Mouse (Mus musculus): ENCODE data around the gene Ddx52. TPM values are rescaled to one million over a fixed set of nuclear protein-coding genes. Genes with fewer than 3 reads are reported as not detected.
A peak's percentile ranks its signal among the peaks of the same experiment; 100 is the strongest.

Gene Ddx52
- polyA plus RNA-seq, 1 experiment: 7.2 TPM

DNA sequence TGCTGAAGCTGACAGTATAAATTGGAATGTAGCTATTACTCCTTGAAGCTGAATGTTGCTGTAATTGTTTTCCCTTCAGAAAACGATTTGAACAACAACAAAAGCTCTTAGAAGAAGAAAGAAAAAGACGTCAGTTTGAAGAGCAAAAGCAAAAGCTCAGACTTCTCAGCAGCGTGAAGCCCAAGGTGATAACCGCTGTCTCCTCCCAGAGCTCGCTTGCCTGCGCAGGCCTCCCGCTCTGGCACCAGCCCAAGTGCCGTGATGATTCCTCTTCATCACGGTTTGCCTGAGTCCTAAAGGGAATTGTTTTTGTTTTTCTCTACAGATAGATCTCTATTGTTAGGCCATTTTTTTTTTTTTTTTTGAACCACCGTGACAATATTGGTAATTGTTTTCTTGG lies 39.5 kb downstream of the Ddx52 start:
- Histone ChIP-seq H3K27me3 (replicated peaks; ENCODE audit: control insufficient read depth, insufficient read depth, low read length) (no peaks in the 10 kb centered on the region), H3K4me1 (ENCODE audit: control insufficient read depth, insufficient read depth, low read length) (no peaks in the 10 kb centered on the region), H3K4me3 (ENCODE audit: insufficient read depth, low read depth, low read length) (no peak overlapping the region), H3K27ac (ENCODE audit: insufficient read depth, low read depth, low read length) (no peak overlapping the region), H3K36me3 (ENCODE audit: control insufficient read depth, insufficient read depth, low read length) (peaks cover 11% of the 10 kb centered on the region)
- 84% methylated on average over 10 of the region's 10 CpGs for WGBS
- TF ChIP-seq POLR2A (IDR thresholded peaks at IDR 0.05; ENCODE audit: low read depth, low read length) (no peak), CTCF (conservative IDR thresholded peaks at IDR 0.05; ENCODE audit: insufficient read depth, insufficient read length, low read depth, low read length) (no peak)
- DNase-seq: no peak

DNA sequence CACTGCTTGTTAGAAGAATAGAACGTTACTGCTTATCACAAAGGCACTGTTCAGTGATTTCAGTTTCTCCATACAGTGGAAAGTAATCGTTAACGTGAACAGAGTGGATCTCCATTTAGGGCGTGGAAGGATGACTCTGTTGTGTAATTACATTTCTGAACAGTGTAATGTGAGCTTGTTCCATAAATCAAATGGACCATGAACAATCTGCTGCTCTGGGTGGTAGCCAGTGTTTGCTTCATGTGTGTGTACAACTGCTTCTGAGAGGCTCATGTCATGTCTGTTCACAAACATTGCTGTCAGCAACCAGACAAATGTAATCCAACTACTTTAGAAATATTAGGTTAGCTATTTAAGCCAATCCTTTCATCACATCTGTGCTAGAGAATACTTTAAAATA lies 49.8 kb downstream of the Ddx52 start:
- Histone ChIP-seq H3K27ac (ENCODE audit: insufficient read depth, low read depth, low read length) (no peak overlapping the region), H3K36me3 (ENCODE audit: control insufficient read depth, insufficient read depth, low read length) (peaks cover 9% of the 10 kb centered on the region), H3K4me3 (ENCODE audit: insufficient read depth, low read depth, low read length) (no peak overlapping the region), H3K27me3 (replicated peaks; ENCODE audit: control insufficient read depth, insufficient read depth, low read length) (no peaks in the 10 kb centered on the region), H3K4me1 (ENCODE audit: control insufficient read depth, insufficient read depth, low read length) (no peaks in the 10 kb centered on the region)
- WGBS: 59% methylated on average over 4 of the region's 4 CpGs
- no peak for DNase-seq
- TF ChIP-seq POLR2A (IDR thresholded peaks at IDR 0.05; ENCODE audit: low read depth, low read length): no peak
- TF ChIP-seq CTCF (conservative IDR thresholded peaks at IDR 0.05; ENCODE audit: insufficient read depth, insufficient read length, low read depth, low read length): no peak

DNA sequence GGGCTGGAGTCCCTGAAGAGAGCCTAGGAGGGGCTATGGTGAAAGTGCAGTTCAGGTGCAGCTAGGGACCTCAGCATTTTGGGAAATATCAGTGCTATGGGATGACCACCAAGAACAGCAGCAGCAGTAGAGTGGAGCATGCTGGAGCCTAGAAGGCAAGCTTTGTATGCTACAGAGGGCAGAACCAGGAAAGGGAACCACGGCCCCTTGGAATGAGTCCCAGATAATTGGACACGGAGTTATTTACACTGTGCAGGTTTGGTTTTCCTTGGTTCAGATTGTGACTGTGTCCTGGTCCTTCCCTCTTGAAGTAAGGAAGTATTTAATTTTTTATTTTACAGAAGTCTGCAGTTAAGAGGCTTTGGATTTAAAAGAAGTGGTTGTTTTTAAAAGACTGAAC lies 51.6 kb downstream of the Ddx52 start:
- peak; percentile 63 for DNase-seq
- Histone ChIP-seq H3K4me1 (ENCODE audit: control insufficient read depth, insufficient read depth, low read length) (no peaks in the 10 kb centered on the region), H3K27me3 (replicated peaks; ENCODE audit: control insufficient read depth, insufficient read depth, low read length) (no peaks in the 10 kb centered on the region), H3K27ac (ENCODE audit: insufficient read depth, low read depth, low read length) (no peak overlapping the region), H3K36me3 (ENCODE audit: control insufficient read depth, insufficient read depth, low read length) (peaks cover 11% of the 10 kb centered on the region), H3K4me3 (ENCODE audit: insufficient read depth, low read depth, low read length) (no peak overlapping the region)
- 28% methylated on average over 2 of the region's 2 CpGs for WGBS
- TF ChIP-seq CTCF (conservative IDR thresholded peaks at IDR 0.05; ENCODE audit: insufficient read depth, insufficient read length, low read depth, low read length): no peak
- TF ChIP-seq POLR2A (IDR thresholded peaks at IDR 0.05; ENCODE audit: low read depth, low read length): no peak

DNA sequence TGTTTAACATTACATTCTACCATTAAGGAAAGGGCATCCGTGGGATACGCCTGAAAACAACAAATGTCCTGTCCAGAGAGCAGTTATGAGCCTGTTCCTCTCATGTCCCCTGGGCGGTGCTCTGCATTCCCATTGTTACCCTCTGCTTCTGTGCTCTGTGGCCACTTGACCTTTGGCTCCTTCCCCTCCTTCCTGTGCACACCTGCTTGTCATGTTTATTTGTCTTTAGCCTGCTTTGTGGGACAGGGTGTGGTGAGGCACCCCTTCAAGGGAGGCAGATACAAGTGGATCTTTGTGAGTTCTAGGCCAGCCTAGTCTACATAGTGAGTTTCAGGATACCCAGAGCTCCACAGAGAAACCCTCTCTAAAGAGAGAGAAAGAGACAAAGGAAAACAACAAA lies 52.6 kb downstream of the Ddx52 start:
- H3K4me1 ChIP-seq (ENCODE audit: control insufficient read depth, insufficient read depth, low read length): no peaks in the 10 kb centered on the region
- H3K27ac ChIP-seq (ENCODE audit: insufficient read depth, low read depth, low read length): no peak overlapping the region
- H3K27me3 ChIP-seq (replicated peaks; ENCODE audit: control insufficient read depth, insufficient read depth, low read length): no peaks in the 10 kb centered on the region
- 78% methylated on average over 3 of the region's 3 CpGs for WGBS
- TF ChIP-seq CTCF (conservative IDR thresholded peaks at IDR 0.05; ENCODE audit: insufficient read depth, insufficient read length, low read depth, low read length): no peak
- TF ChIP-seq POLR2A (IDR thresholded peaks at IDR 0.05; ENCODE audit: low read depth, low read length): no peak
- DNase-seq: no peak
- peaks cover 12% of the 10 kb centered on the region for H3K36me3 ChIP-seq (ENCODE audit: control insufficient read depth, insufficient read depth, low read length)
- no peak overlapping the region for H3K4me3 ChIP-seq (ENCODE audit: insufficient read depth, low read depth, low read length)

DNA sequence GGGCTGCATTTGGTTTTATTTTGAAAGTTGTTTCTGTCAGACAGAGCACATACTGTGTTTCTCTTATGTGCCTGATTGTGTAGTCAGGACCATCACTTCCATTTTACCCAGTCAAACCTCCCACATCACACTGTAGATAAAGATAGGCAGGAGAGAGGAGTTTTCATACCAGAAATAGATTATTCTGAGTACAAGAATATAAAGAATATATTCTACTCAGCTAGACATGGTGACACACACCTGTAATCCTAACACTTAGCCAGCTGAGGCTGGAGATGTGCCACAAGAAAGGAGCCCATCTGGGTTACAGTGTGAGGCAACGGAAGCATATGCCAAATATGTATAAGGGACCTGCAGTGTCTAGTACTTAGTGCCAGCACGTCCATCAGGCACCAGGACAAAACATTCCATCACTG lies 53.7 kb downstream of the Ddx52 start:
- H3K36me3 ChIP-seq (ENCODE audit: control insufficient read depth, insufficient read depth, low read length): peaks cover 16% of the 10 kb centered on the region
- TF ChIP-seq POLR2A (IDR thresholded peaks at IDR 0.05; ENCODE audit: low read depth, low read length) (no peak), CTCF (conservative IDR thresholded peaks at IDR 0.05; ENCODE audit: insufficient read depth, insufficient read length, low read depth, low read length) (no peak)
- no peak for DNase-seq
- H3K4me3 ChIP-seq (ENCODE audit: insufficient read depth, low read depth, low read length): no peak overlapping the region
- H3K4me1 ChIP-seq (ENCODE audit: control insufficient read depth, insufficient read depth, low read length): no peaks in the 10 kb centered on the region
- no peak overlapping the region for H3K27ac ChIP-seq (ENCODE audit: insufficient read depth, low read depth, low read length)
- 95% methylated on average over 2 of the region's 2 CpGs for WGBS
- no peaks in the 10 kb centered on the region for H3K27me3 ChIP-seq (replicated peaks; ENCODE audit: control insufficient read depth, insufficient read depth, low read length)

- H3K27me3 ChIP-seq (replicated peaks; ENCODE audit: control insufficient read depth, insufficient read depth, low read length): no peaks in the 10 kb centered on the region
- H3K4me1 ChIP-seq (ENCODE audit: control insufficient read depth, insufficient read depth, low read length): no peaks in the 10 kb centered on the region
- H3K36me3 ChIP-seq (ENCODE audit: control insufficient read depth, insufficient read depth, low read length): peaks cover 13% of the 10 kb centered on the region
- no peak overlapping the region for H3K4me3 ChIP-seq (ENCODE audit: insufficient read depth, low read depth, low read length)
- H3K27ac ChIP-seq (ENCODE audit: insufficient read depth, low read depth, low read length): no peak overlapping the region
- no peak for DNase-seq
- TF ChIP-seq POLR2A (IDR thresholded peaks at IDR 0.05; ENCODE audit: low read depth, low read length): no peak
- no peak for TF ChIP-seq CTCF (conservative IDR thresholded peaks at IDR 0.05; ENCODE audit: insufficient read depth, insufficient read length, low read depth, low read length)
- 92% methylated on average over 5 of the region's 5 CpGs for WGBS
Observed at GRCm38 (mm10) chr11:83997171-83997868, 55.5 kb downstream of the Ddx52 start.

DNA sequence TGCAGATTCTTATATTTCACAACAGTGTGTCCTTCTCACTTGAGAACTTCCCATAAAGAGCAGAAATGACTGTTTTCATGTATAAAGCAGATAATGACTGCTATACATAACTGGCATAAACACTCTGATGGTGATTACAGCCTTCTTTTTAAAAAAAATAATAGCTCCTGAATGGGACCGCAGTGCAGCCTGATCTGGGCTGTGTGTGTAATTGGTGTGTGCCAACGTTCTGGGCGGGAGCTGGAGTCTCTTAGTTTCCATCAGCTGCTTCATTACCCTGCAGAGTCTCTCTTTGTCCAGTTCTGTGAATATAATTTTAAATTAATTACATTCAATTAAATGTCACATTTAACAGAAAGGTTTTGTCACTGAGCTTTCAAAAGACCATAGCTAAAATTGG lies 57.1 kb downstream of the Ddx52 start:
- no peak overlapping the region for H3K27ac ChIP-seq (ENCODE audit: insufficient read depth, low read depth, low read length)
- no peaks in the 10 kb centered on the region for H3K4me1 ChIP-seq (ENCODE audit: control insufficient read depth, insufficient read depth, low read length)
- H3K36me3 ChIP-seq (ENCODE audit: control insufficient read depth, insufficient read depth, low read length): peaks cover 13% of the 10 kb centered on the region
- no peaks in the 10 kb centered on the region for H3K27me3 ChIP-seq (replicated peaks; ENCODE audit: control insufficient read depth, insufficient read depth, low read length)
- H3K4me3 ChIP-seq (ENCODE audit: insufficient read depth, low read depth, low read length): no peak overlapping the region
- TF ChIP-seq POLR2A (IDR thresholded peaks at IDR 0.05; ENCODE audit: low read depth, low read length) (no peak), CTCF (conservative IDR thresholded peaks at IDR 0.05; ENCODE audit: insufficient read depth, insufficient read length, low read depth, low read length) (no peak)
- no peak for DNase-seq
- 95% methylated on average over 3 of the region's 3 CpGs for WGBS

All from kidney, adult 2 months (tissue).